Mouse (Mus musculus) CH12.LX (cell line): ENCODE results near the gene Cage1.

Experiments used
- BHLHE40 ChIP-seq: IDR thresholded peaks from 2 replicates; pipeline ENCODE4 v1.6.1; 2011; ENCODE audit warnings: mild to moderate bottlenecking, low read depth, low read length, improper control_type of control experiment
- CTCF ChIP-seq, 2 experiments: IDR thresholded peaks in 1 of 2; conservative IDR thresholded peaks in 1 of 2; 2 replicates each; pipeline ENCODE4 v1.5.1; 2011 to 2012; ENCODE audit warnings: low read depth in 2 of 2, low read length in 2 of 2, improper control_type of control experiment in 1 of 2, inconsistent platforms in 1 of 2, mild to moderate bottlenecking in 1 of 2, moderate library complexity in 1 of 2
- E2F4 ChIP-seq: IDR thresholded peaks from 2 replicates; pipeline ENCODE4 v1.6.1; 2011; ENCODE audit warnings: low read depth, low read length, improper control_type of control experiment; ENCODE audit not compliant: insufficient replicate concordance
- ETS1 ChIP-seq: conservative IDR thresholded peaks from 2 replicates; pipeline ENCODE4 v1.6.1; 2012; ENCODE audit warnings: low read depth, mild to moderate bottlenecking, inconsistent platforms, low read length, improper control_type of control experiment, moderate library complexity
- POLR2A ChIP-seq: IDR thresholded peaks from 2 replicates; pipeline ENCODE4 v1.6.1; 2011; ENCODE audit warnings: low read depth, mild to moderate bottlenecking, improper control_type of control experiment, low read length
- SMC3 ChIP-seq: IDR thresholded peaks from 2 replicates; pipeline ENCODE4 v1.6.1; 2011; ENCODE audit warnings: low read depth, low read length, improper control_type of control experiment
- UBTF ChIP-seq: IDR thresholded peaks from 2 replicates; pipeline ENCODE4 v1.6.1; 2012; ENCODE audit warnings: low read depth, mild to moderate bottlenecking, inconsistent platforms, low read length, improper control_type of control experiment, moderate library complexity
- USF1 ChIP-seq: IDR thresholded peaks from 2 replicates; pipeline ENCODE4 v1.6.1; 2014; ENCODE audit warnings: low read depth, mild to moderate bottlenecking, inconsistent platforms, low read length, improper control_type of control experiment
- ZC3H11A ChIP-seq: IDR thresholded peaks from 2 replicates; pipeline ENCODE4 v1.6.1; 2012; ENCODE audit warnings: low read depth, mild to moderate bottlenecking, inconsistent platforms, low read length, improper control_type of control experiment

DNA sequence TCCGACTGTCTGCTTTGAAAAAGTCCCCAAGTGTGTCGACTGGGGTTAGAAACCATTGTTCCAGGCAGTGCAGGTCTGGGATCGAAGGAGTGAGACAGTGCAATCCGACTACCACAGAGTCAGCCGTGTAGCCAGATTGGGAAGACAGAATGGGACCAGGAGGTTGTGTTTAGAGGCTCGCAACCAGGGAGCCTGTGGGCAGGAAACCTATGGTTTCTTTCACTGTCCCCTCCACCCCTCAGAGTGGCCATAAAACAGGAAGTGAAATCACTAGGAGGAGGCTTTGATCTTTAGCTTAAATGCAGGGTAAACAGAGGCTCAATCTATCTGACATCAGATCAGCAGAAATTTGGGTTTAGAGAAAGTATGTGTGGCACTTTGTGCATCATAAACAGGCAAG, 42.0 kb upstream of the Cage1 start:
- no peak for TF ChIP-seq CTCF (conservative IDR thresholded peaks at IDR 0.05 in 1 of 2, IDR thresholded peaks at IDR 0.05 in 1 of 2; ENCODE audit: low read depth in 2 of 2, low read length in 2 of 2)
- no peak for TF ChIP-seq USF1
- TF ChIP-seq UBTF: no peak
- no peak for TF ChIP-seq ZC3H11A
- TF ChIP-seq POLR2A: no peak
- TF ChIP-seq SMC3: no peak
- TF ChIP-seq BHLHE40: no peak
- TF ChIP-seq ETS1: no peak
- TF ChIP-seq E2F4: no peak
